Mouse (Mus musculus): ENCODE measurements around the gene Rae1. TPM values are rescaled to one million over a fixed set of nuclear protein-coding genes. Genes with fewer than 3 reads are reported as not detected.
A peak's percentile ranks its signal among the peaks of the same experiment; 100 is the strongest.

Rae1 gene
- polyA plus RNA-seq, 1 experiment from 2014 or later, result 119 TPM

DNA sequence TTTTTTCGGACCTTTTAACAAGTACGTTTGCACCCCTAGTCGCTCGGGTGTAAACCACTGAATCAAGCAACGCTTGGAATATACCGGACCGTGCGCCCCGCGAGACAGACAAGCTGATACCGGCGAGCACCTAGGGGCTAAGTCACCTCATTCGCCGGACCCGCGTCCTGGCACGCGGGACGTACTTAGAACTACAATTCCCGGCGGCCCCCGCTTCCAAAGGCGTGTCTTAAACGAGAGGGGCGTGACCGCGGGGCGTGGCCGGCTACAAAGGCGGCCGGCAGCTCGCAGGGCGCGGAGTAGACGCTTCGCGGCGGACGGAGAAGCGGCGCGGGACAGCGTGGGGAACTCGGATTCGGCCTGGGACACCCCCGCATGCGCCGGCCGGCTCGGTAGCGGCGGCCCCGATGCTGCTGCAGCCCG is 21.7 kb downstream of the Rae1 start:
- Histone ChIP-seq H3K4me1 (peaks cover 87% of the 10 kb centered on the region), H3K9ac (peak overlapping the region; percentile 97), H3K4me2 (peak overlapping the region; percentile 91), H3K27me3 (replicated peaks) (no peaks in the 10 kb centered on the region), H3K27ac (peak overlapping the region; percentile 99), H3K9me3 (replicated peaks) (no peaks in the 10 kb centered on the region), H3K4me3 (peak overlapping the region; percentile 98), H3K36me3 (peaks cover 42% of the 10 kb centered on the region)
- under 1% methylated on average over 54 of the region's 54 CpGs for WGBS (ENCODE audit: insufficient replicate concordance)
- ATAC-seq, result peak; percentile 71

DNA sequence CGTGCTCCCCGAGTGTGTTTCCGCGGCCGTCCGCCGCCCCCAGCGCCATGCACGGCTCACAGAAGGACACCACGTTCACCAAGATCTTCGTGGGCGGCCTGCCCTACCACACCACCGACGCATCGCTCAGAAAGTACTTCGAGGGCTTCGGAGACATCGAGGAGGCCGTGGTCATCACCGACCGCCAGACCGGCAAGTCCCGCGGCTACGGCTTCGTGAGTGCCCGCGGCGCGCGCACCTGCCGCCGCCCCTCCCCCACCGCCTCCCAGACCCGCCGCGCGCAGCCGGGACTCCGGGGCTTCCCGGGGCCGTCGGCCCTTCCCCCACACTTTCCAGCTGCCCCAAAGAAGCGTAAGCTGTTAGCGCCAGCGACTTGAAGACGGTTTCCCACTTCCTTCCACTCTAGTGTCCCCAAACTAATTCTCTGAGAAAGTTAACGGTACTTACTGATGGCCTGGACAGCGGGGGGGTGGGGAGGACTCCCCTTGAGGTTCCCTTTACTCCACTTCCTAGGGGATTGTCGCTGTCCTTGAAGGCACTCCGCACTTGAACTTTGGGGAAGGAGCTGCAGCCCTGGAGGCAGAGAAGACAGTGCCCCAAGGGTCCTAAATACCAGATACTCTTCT is 22.3 kb downstream of the Rae1 start:
- peak overlapping the region; percentile 91 for H3K4me2 ChIP-seq
- peak overlapping the region; percentile 97 for H3K9ac ChIP-seq
- peak; percentile 27 for ATAC-seq
- peaks cover 88% of the 10 kb centered on the region for H3K4me1 ChIP-seq
- H3K4me3 ChIP-seq, result peak overlapping the region; percentile 98
- no peaks in the 10 kb centered on the region for H3K27me3 ChIP-seq (replicated peaks)
- peaks cover 48% of the 10 kb centered on the region for H3K36me3 ChIP-seq
- peak overlapping the region; percentile 99 for H3K27ac ChIP-seq
- under 1% methylated on average over 51 of the region's 51 CpGs for WGBS (ENCODE audit: insufficient replicate concordance)
- no peaks in the 10 kb centered on the region for H3K9me3 ChIP-seq (replicated peaks)

DNA sequence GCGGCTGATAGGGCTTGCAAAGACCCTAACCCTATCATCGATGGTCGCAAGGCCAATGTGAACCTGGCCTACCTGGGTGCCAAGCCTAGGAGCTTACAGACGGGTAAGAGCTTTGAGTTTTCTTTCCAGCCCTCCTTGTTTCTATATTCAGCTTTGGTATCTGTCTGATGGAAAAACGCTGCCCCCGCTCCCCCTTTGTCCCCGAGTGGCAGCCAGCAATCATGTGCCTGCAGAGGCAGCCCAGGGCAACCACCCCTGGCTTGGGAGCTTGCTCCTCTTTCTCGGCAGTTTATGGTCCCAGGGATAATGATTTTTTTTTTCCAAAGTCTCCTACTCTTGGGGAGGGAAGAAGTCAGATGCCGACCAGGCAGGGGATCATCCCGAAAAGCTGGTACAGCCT is 22.9 kb downstream of the Rae1 start:
- Histone ChIP-seq H3K27ac (peak overlapping the region; percentile 99), H3K36me3 (peaks cover 54% of the 10 kb centered on the region), H3K4me3 (peak overlapping the region; percentile 98), H3K9ac (peak overlapping the region; percentile 97), H3K9me3 (replicated peaks) (no peaks in the 10 kb centered on the region), H3K27me3 (replicated peaks) (no peaks in the 10 kb centered on the region), H3K4me1 (peaks cover 88% of the 10 kb centered on the region), H3K4me2 (peak overlapping the region; percentile 91)
- WGBS (ENCODE audit: insufficient replicate concordance), result 14% methylated on average over 10 of the region's 10 CpGs
- no peak for ATAC-seq

DNA sequence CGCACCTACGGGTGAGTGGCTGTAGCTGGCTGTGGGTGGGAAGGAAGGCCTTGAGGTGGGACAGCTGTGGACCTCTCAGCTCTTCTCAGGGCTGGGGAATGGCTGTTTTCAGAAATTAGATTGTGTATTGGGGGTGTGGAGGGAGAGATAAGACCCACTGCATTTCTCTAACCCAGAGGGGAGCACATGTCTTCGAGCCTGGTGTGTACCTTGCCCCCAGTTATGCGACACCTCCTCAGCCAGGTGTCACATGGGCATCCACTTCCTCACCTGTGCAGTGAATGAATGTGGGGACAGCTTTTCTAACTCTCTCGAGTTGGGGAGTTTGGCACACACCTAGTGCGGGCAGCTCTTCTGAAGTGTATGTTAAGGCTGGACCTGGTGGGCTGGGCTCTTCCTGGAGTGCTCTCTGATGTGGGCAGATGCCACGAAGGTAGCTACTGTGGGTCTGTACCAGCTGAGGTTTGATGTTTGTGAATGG is 23.5 kb downstream of the Rae1 start:
- H3K9ac ChIP-seq, result peak overlapping the region; percentile 97
- no peaks in the 10 kb centered on the region for H3K9me3 ChIP-seq (replicated peaks)
- ATAC-seq, result peak; percentile 28
- peak overlapping the region; percentile 99 for H3K27ac ChIP-seq
- 27% methylated on average over 7 of the region's 7 CpGs for WGBS (ENCODE audit: insufficient replicate concordance)
- peaks cover 88% of the 10 kb centered on the region for H3K4me1 ChIP-seq
- H3K36me3 ChIP-seq, result peaks cover 60% of the 10 kb centered on the region
- H3K4me2 ChIP-seq, result peak overlapping the region; percentile 91
- no peaks in the 10 kb centered on the region for H3K27me3 ChIP-seq (replicated peaks)
- peak overlapping the region; percentile 98 for H3K4me3 ChIP-seq

DNA sequence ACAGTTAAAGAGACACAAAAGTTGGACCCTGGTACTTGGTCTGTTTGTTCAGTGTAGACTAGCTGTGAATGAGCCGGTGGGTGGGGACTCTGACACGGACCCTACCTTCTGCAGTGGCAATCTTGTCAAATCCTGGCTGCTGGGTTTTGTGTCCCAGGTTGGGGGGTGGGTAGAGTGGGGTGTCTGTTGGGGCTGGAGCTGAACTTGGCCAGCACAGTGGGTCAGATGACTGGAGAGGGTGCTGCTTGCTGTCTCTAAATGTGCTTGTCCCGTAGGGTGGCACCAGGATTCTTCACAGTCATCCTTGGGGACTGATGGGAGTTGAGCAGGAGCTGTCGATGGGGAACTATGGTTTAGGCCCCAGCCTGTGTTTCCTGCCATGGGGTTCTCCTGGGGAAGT is 24.0 kb downstream of the Rae1 start:
- no peak for ATAC-seq
- no peaks in the 10 kb centered on the region for H3K9me3 ChIP-seq (replicated peaks)
- 45% methylated on average over 4 of the region's 4 CpGs for WGBS (ENCODE audit: insufficient replicate concordance)
- peak overlapping the region; percentile 97 for H3K9ac ChIP-seq
- H3K27ac ChIP-seq, result peak overlapping the region; percentile 99
- peaks cover 88% of the 10 kb centered on the region for H3K4me1 ChIP-seq
- H3K4me3 ChIP-seq, result peak overlapping the region; percentile 98
- peaks cover 66% of the 10 kb centered on the region for H3K36me3 ChIP-seq
- H3K27me3 ChIP-seq (replicated peaks), result no peaks in the 10 kb centered on the region
- H3K4me2 ChIP-seq, result peak overlapping the region; percentile 91

DNA sequence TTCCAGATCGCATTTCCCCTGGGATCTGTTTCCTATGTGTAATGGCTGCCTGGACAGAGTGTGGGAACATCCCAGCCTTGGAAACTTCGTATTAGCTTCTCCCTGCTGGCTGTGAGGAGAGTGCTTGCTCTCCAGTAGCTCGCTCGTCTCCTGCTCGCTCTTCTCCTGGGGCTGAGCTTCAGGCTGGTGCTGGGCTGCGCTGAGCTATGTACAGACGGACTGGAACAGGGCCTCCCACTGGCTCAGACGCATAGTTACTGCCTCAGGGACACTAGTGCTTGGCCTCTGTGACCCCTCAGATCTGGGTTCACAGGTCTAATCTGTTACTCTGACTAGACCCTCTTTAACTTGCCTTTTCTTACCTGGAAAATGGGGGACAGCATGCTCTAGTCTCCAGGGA is 24.5 kb downstream of the Rae1 start:
- peak overlapping the region; percentile 99 for H3K27ac ChIP-seq
- 72% methylated on average over 8 of the region's 8 CpGs for WGBS (ENCODE audit: insufficient replicate concordance)
- peaks cover 88% of the 10 kb centered on the region for H3K4me1 ChIP-seq
- no peaks in the 10 kb centered on the region for H3K27me3 ChIP-seq (replicated peaks)
- peaks cover 70% of the 10 kb centered on the region for H3K36me3 ChIP-seq
- H3K9me3 ChIP-seq (replicated peaks), result no peaks in the 10 kb centered on the region
- peak overlapping the region; percentile 97 for H3K9ac ChIP-seq
- H3K4me3 ChIP-seq, result peak overlapping the region; percentile 98
- no peak for ATAC-seq
- peak overlapping the region; percentile 91 for H3K4me2 ChIP-seq

DNA sequence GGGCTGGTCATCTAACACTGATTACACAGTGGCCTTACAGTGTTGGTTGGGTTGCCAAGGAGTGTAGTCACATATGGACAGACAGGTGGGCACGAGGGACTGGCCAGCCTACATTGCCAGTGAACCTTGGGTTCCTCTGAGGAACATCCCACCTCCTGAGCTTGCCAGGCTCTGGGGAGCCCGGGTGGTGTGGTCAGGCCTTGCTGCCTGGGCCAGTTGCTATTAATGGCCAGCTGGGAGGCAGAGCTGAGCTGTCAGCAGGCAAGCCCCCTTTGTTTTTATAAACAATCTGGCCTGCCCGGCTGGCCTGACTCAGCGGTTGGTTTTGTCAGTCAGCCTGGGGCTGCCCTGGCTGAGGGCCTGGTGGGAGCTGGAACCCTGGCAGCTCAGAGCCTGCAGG is 25.0 kb downstream of the Rae1 start:
- peaks cover 88% of the 10 kb centered on the region for H3K4me1 ChIP-seq
- WGBS (ENCODE audit: insufficient replicate concordance), result 44% methylated on average over 4 of the region's 4 CpGs
- H3K4me2 ChIP-seq, result peak overlapping the region; percentile 91
- peak overlapping the region; percentile 98 for H3K4me3 ChIP-seq
- H3K36me3 ChIP-seq, result peaks cover 75% of the 10 kb centered on the region
- H3K27ac ChIP-seq, result peak overlapping the region; percentile 99
- H3K9me3 ChIP-seq (replicated peaks), result no peaks in the 10 kb centered on the region
- no peak for ATAC-seq
- H3K9ac ChIP-seq, result peak overlapping the region; percentile 97
- no peaks in the 10 kb centered on the region for H3K27me3 ChIP-seq (replicated peaks)

DNA sequence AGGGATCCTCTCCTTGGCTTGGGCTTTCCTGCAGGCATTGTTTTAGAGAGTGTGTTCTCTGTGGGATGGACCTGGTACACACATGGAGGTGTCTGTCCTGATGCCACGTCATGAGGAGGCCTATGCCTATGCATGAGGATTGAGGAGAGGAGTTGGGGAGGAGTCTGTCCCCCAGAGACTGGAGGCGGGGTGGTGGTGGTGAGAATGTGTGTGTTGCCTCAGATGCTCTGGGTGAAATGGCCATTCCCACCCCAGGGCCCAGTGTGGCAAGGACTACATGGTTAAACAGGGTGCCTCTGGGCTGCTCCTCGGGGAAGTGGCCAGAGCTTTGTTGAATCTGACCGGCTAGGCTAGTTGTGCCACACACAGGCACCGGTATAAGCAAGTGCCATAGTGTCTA is 26.4 kb downstream of the Rae1 start:
- Histone ChIP-seq H3K36me3 (peaks cover 89% of the 10 kb centered on the region), H3K27me3 (replicated peaks) (no peaks in the 10 kb centered on the region), H3K4me2 (peak overlapping the region; percentile 91), H3K4me3 (peak overlapping the region; percentile 98), H3K27ac (peak overlapping the region; percentile 99), H3K4me1 (peaks cover 88% of the 10 kb centered on the region), H3K9ac (peak overlapping the region; percentile 97), H3K9me3 (replicated peaks) (no peaks in the 10 kb centered on the region)
- no peak for ATAC-seq
- WGBS (ENCODE audit: insufficient replicate concordance), result 53% methylated on average over 5 of the region's 5 CpGs

DNA sequence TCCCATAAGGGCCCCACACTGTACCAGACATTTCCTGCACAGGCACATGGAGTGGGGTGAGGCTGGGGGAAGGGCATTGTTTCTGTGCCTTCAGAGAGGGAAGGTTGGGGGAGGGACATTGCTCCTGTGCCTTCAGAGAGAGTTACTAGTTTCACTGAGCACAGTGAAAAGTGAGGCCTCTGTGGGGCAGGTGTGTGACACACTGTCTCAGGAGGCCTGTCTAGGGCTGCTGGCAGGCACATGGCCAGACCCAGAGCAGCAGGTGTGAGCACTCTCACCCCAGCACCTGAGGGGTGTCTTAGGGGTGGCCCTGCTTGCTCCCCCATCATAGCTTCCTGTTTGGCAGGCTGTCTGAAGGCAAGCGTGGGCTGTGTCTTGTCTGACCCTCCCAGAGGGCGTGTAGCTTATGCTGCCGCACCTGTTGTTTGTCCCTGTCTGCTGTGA is 26.8 kb downstream of the Rae1 start:
- H3K36me3 ChIP-seq, result peaks cover 93% of the 10 kb centered on the region
- ATAC-seq, result no peak
- H3K9ac ChIP-seq, result peak overlapping the region; percentile 97
- H3K4me2 ChIP-seq, result peak overlapping the region; percentile 91
- H3K4me1 ChIP-seq, result peaks cover 91% of the 10 kb centered on the region
- WGBS (ENCODE audit: insufficient replicate concordance), result 56% methylated on average over 3 of the region's 3 CpGs
- H3K27me3 ChIP-seq (replicated peaks), result no peaks in the 10 kb centered on the region
- H3K27ac ChIP-seq, result peak overlapping the region; percentile 99
- H3K4me3 ChIP-seq, result peak overlapping the region; percentile 98
- H3K9me3 ChIP-seq (replicated peaks), result no peaks in the 10 kb centered on the region

DNA sequence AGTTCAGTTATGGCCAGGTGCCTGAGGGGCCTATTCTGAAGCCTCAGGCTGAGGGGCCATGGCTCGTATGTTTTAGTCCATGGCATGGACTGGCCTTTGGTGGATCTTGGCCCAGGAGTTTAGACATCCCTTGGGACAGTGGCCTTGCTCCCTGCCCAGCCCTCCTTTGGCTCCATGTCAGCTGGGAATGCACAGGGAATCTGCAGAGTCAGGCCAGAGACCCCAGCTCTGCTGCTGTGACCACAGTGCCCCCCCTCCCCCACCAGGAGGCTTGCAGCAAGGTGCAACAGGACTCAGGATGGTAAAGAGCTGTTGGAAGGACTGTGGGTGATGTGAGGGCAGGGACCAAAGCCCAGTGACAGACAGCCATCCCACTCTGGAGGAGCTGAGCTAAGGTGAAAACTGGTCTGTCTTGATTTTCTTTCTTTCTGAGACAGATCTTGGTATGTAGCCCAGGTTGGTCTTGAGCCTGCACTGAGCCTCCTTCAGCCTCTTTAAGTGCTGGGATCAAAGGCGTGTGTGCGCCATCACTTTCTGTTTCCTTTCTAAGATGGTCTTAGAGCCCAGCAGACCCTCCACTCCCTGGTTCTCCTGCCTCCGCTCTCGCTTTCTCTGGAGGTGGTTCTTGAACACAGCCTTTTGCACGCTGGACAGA is 27.4 kb downstream of the Rae1 start:
- Histone ChIP-seq H3K9ac (peak overlapping the region; percentile 97), H3K4me1 (peaks cover 97% of the 10 kb centered on the region), H3K36me3 (peaks cover 99% of the 10 kb centered on the region), H3K27ac (peak overlapping the region; percentile 99), H3K27me3 (replicated peaks) (no peaks in the 10 kb centered on the region), H3K9me3 (replicated peaks) (no peaks in the 10 kb centered on the region), H3K4me2 (peak overlapping the region; percentile 91), H3K4me3 (peak overlapping the region; percentile 98)
- WGBS (ENCODE audit: insufficient replicate concordance), result 90% methylated on average over 6 of the region's 6 CpGs
- no peak for ATAC-seq

DNA sequence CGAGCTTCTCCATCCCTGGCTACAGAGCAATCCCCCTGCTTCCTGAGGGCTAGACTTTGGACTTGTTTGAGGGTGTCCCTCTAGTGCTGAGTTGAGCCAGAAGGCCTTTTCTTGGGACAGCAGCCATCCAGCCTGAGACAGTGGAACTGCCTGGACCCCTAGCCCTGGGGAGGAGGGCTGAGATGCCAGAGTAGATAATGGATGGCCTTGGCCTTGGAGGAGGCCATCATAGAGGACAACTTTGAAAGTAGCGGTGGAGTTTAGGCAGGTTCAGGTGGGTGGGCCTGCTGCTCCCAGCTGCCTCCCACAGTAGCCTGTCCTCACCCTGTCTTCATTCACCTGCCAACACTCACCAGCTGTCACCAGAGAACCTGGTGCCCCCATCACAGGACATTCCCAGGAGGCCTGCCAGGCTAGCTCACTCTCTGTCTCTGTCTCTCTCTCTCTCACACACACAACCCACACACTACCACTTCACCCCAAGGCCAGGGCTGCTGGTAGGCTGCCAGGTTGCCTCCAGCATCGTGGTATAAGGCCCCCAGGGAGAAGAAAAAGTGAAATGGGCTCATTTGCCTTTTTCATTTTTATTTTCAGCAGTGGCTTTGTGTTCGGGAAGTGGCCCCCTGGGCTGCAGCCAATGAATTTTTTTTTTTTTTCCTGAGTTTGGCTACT is 28.0 kb downstream of the Rae1 start:
- Histone ChIP-seq H3K9me3 (replicated peaks) (no peaks in the 10 kb centered on the region), H3K4me2 (peak overlapping the region; percentile 91), H3K27me3 (replicated peaks) (no peaks in the 10 kb centered on the region), H3K36me3 (peaks cover 100% of the 10 kb centered on the region), H3K4me1 (peaks cover 100% of the 10 kb centered on the region), H3K27ac (peak overlapping the region; percentile 99), H3K9ac (peak overlapping the region; percentile 97), H3K4me3 (peak overlapping the region; percentile 98)
- ATAC-seq, result no peak
- 79% methylated on average over 4 of the region's 4 CpGs for WGBS (ENCODE audit: insufficient replicate concordance)

DNA sequence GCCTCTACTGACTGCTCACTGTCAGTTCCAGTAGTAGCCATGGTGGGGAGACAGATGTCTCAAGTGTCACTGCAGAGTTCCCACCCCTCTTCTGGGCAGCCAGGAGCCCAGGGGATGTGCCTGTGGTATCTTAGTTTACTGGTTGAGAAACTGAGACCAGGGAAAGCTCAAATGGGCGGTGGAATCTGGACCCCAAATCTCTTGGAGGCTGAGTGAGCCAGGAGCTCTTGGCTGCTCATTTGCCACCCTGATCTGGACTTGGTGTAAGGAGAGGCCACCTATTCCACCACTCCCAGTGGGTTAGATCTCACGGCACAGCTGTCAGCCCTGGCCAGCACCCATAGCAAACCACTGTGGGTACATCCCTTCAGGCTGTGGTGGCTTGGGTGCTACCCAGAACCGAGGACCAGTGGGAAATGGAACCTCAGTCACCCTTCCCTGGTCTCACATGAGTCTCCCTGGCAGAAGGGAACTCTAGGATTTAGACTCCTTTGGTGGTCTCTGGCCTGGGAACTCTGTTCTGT is 28.7 kb downstream of the Rae1 start:
- H3K4me3 ChIP-seq, result peak overlapping the region; percentile 98
- H3K4me1 ChIP-seq, result peaks cover 100% of the 10 kb centered on the region
- ATAC-seq, result no peak
- peak overlapping the region; percentile 91 for H3K4me2 ChIP-seq
- WGBS (ENCODE audit: insufficient replicate concordance), result 88% methylated on average over 3 of the region's 3 CpGs
- no peaks in the 10 kb centered on the region for H3K27me3 ChIP-seq (replicated peaks)
- H3K9me3 ChIP-seq (replicated peaks), result no peaks in the 10 kb centered on the region
- peak overlapping the region; percentile 99 for H3K27ac ChIP-seq
- H3K36me3 ChIP-seq, result peaks cover 100% of the 10 kb centered on the region
- peak overlapping the region; percentile 97 for H3K9ac ChIP-seq
